Mouse (Mus musculus) embryonic stem cell, embryonic (primary cell): ENCODE results near the gene Macrod1.

Experiments used
- CTCF ChIA-PET, 4 experiments: fragments of 300-600 bp in 2 of 4; fragments of 350-600 bp in 2 of 4; sonication (Branson Sonifier 250); formaldehyde crosslinking; loops; one replicate each; lab custom pipeline; 2022; ENCODE audit warnings: inconsistent platforms in 2 of 4; lab: Charles Lee
- POLR2A ChIA-PET, 4 experiments: fragments of 300-600 bp in 2 of 4; fragments of 350-600 bp in 2 of 4; sonication (Branson Sonifier 250); formaldehyde crosslinking; loops; one replicate each; lab custom pipeline; 2022; ENCODE audit warnings: antibody characterized with exemption in 4 of 4, inconsistent platforms in 1 of 4; lab: Charles Lee

Gene Macrod1

DNA sequence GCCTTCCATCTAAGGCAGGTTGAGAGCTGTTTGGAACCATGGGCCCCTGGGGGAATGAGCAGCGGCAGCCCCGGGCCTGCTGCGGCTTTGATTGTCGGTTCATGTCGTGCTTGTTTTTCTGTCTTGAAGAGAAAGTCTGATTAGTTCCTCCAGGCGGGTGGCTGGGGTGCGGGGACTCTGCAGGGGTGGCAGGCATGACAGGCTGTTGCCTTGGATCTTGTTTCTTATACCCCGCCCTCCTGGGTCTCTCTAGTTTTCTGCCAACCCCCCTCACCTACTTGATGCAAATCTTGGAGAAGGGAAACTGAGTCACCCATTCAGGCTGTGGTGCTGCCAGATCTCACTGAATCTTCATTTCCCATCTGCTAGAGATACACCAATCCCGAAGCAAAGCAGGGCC lies 31.9 kb downstream of the Macrod1 start:
- CTCF ChIA-PET, result interaction anchor here in 2 of 4 experiments (0.6 kb wide), 2 partner anchors 20 to 54 kb away, joined by 4 to 8 read pairs; no protein-coding TSS in a partner anchor
- POLR2A ChIA-PET, result interaction anchor here in 1 of 4 experiments (1.5 kb wide), 1 partner anchor 13 kb away, joined by 4 read pairs; no protein-coding TSS in a partner anchor

DNA sequence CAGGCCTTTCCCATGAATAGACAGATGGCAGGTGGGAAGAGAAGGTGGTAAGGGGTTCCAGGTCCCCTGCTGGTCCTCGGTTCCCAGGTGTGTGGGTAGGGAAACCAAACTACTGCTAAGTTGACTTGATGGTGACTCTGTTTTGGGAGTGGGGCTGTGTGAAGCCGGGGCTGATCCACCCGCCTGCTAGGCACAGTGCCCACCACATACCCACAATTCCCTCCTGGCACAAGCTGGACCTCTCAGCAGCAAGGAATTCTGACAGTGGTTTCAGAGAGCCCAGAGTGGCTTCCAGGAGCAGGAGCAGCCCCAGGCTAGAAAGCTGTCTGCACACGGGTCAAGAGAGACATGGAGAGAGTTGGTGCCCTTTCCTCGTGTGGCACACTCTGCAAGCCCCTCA lies 32.4 kb downstream of the Macrod1 start:
- ChIA-PET POLR2A (interaction anchor here in 3 of 4 experiments (0.7 to 2.4 kb wide), 5 partner anchors 10 to 222 kb away, joined by 3 to 11 read pairs (median 4); no protein-coding TSS in a partner anchor), CTCF (no interaction called here)

DNA sequence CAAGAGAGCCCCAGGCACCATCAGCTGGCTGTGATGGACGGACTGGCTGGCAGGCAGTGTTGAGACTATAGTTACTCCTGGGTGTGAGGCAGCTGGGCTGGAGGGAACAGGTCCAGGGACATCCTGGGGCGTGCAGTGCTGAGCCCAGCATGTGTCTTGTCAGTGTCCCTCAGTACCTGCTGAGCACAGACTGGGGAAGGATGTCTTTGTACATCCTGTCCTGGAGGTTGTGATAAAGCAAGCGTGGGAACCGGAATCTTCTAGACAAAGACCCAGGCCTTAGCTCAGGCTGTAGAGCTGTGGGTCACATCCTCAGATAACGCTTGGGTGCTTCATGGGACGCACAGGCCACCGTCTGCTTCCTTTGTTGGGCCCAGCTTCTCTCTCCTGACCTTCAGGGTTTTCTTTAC lies 33.2 kb downstream of the Macrod1 start:
- ChIA-PET POLR2A (interaction anchor here in 2 of 4 experiments (0.8 to 2.4 kb wide), 7 partner anchors 9 to 86 kb away, joined by 3 to 11 read pairs (median 4); partner anchors contain the start of genes Flrt1 (in 1 of the 2), Macrod1 (in 1 of the 2) and Stip1 (in 1 of the 2)), CTCF (interaction anchor here in 1 of 4 experiments (2.1 kb wide), 1 partner anchor 20 kb away, joined by 8 read pairs; no protein-coding TSS in a partner anchor)

DNA sequence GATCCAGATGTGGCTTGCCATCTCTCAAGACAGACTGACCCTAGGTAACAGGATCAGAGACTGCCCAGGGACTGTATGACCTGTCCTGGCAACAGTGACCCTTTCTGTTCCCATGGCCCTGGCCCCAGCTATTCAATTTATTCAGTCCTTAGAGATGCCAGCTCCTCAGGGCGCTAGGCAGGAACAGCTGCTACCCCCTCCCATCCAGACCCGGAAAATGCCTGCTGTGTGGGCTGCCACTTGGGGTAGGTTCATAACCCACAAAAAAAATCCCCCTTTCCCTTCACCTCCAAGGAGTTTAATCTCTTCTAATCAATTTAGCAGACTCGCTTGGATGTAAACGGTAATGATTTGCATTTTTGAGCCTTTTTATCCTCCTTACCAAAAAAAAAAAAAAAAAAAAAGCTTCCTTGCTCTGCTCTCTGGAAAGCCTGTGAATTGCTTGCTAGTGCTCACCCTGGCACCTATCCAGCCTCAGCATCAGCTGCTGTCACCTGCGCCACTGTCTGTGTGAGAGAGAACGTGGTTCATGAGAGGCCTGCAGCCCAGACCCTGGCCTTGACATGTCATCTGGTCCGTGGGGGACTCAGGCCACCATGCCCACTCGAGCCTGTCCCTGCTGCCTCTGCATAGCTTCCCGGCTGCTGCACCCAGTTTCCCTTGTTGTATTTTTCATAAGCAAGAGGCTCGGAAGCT lies 33.9 kb downstream of the Macrod1 start:
- POLR2A ChIA-PET, result interaction anchor here in 2 of 4 experiments (0.6 to 2.4 kb wide), 11 partner anchors 9 to 127 kb away, joined by 3 to 11 read pairs (median 3); partner anchors contain the start of genes Stip1 (in 2 of the 2), Cox8a (in 1 of the 2), Flrt1 (in 1 of the 2) and Macrod1 (in 1 of the 2)
- CTCF ChIA-PET, result interaction anchor here in 2 of 4 experiments (0.6 to 2.1 kb wide), 3 partner anchors 21 to 156 kb away, joined by 3 to 8 read pairs (median 7); partner anchors contain the start of gene Kcnk4 (in 1 of the 2)

DNA sequence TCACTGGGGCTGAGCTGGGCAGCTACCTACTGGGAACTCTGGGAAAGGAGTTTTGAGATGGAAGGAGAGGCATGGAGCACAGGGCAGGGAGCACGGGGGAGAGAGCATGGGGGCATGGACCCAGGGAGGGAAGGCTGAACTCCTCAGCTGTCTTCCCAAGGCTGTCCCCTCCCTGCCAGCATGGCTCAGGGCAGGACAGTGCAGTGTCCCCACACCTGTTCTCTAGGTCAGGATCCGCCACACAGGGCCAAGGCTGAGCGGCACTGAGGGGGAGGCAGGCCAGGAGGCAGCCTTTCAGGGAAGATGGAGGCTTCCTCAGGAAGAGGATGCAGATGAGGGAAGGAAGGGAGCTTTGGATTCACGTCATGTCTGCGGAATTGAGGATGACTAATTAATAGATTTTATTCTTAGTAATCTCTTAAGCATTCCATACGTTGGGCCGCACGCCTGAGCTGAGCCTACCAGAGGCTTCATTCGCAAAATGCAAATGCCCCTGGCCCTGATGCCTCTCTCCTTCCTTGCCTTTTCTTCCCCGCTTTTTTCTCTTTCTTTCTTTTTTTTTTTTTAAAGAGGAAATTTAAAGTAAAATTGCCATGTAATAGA lies 34.9 kb downstream of the Macrod1 start:
- CTCF ChIA-PET, result interaction anchor here in 3 of 4 experiments (0.5 to 2.1 kb wide), 5 partner anchors 20 to 157 kb away, joined by 3 to 8 read pairs (median 3); partner anchors contain the start of gene Kcnk4 (in 1 of the 3)
- POLR2A ChIA-PET, result interaction anchor here in 2 of 4 experiments (0.6 to 2.4 kb wide), 8 partner anchors 13 to 183 kb away, joined by 3 to 11 read pairs (median 4); partner anchors contain the start of genes Stip1 (in 2 of the 2) and Cox8a (in 1 of the 2)

DNA sequence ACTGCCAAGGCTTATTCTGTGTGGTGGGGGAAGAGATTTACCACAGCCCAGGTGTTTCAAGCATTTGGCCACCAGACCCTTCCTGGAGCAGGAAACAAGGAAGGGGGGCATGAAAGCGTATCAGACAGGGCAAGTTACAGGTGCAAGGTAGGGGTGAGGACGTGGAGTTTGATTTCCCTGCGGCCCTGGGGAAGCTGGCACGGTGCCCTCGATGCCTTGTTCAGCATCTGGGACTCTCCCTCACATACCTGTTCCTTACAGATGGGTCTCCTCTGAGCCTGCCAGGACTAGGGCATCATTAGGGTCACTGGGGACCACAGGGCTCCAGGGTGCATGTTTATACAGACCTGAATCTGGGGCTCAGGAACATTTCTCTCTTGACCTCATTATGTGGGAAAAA lies 36.1 kb downstream of the Macrod1 start:
- POLR2A ChIA-PET, result interaction anchor here in 1 of 4 experiments (1.9 kb wide), 1 partner anchor 52 kb away, joined by 6 read pairs; no protein-coding TSS in a partner anchor
- CTCF ChIA-PET, result no interaction called here

DNA sequence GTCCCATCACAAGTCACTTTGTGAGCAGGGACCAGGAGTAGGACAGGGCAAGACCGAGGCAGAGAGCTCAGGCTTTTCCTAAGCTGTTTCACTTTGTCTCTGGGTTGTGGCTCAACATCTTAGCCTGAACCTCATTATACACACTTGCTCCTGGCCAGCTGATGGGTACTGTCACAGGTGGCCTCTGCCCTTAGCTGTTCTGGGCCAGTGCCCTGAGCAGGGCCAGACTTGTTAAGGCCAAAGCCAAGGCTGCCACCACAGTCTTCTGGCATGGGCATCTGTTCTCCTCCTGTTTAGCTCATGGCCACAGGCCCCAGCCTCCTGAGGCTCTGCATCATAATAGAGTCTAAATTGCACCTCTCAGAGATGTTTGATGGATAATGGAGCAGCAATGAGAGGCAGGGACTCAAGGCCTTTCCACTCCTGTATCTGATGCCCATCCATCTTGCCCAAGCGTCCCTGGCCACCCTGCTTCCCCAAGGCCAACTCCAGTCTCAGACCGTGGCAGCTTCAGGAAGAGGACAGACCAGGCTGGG lies 43.1 kb downstream of the Macrod1 start:
- ChIA-PET POLR2A (interaction anchor here in 3 of 4 experiments (0.5 to 1.3 kb wide), 4 partner anchors 9 to 174 kb away, joined by 3 read pairs; partner anchors contain the start of gene Naa40 (in 1 of the 3)), CTCF (interaction anchor here (0.6 to 1.6 kb wide), 4 partner anchors 13 to 130 kb away, joined by 3 read pairs; no protein-coding TSS in a partner anchor)

DNA sequence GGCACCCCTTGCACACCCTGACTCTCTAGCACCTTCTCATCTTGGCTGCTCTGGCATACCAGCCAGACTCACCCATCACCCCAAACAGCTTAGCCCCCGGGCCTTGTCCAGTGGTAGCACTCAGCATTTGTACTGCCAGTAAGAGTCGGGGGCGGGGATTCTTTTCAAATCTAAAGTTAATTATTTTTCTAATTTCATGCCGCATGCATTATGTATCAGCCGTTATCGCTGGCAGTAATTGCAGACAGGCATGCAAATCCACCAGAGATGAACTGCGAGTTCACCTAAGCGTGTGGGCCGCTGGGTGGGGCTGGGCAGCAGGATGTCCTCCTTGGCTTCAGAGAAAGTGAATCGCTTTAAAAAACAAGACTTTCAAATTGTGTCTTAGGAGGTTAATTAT lies 45.4 kb downstream of the Macrod1 start:
- ChIA-PET CTCF (interaction anchor here in 2 of 4 experiments (0.6 to 0.8 kb wide), 2 partner anchors 10 to 21 kb away, joined by 3 to 11 read pairs; no protein-coding TSS in a partner anchor), POLR2A (interaction anchor here in 2 of 4 experiments (0.7 to 1.1 kb wide), 2 partner anchors 26 to 247 kb away, joined by 4 to 11 read pairs; no protein-coding TSS in a partner anchor)

DNA sequence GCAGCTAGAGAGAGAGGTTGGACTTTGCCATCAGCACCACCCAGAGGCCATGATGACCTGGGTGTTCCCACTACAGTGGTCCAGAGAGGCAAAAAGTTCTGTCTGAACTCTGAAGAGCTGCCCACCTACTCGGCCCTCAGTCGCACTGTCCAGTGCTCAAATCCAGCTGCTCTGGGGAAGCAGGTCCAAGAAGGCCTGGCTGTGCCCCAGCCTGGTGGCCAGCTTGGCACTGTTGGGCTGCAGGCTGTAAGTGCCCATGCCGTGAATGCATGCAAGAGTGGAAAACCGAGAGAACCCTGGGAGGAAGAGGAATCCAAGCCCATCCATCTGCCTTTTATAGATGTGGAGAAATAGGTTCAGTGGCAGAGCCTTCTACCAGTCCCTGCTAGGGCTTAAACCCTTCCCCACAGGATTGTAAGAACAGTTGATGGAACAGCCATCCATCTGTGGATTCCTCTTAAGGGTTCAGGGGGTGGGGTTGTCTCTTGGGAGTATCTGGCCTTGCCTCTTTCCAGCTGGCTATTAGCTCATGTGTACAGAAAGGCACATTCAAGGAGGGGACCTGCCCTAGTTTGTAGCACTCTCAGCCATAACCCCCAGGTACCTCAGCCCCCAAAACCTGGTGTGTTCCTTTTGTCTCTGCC lies 46.9 kb downstream of the Macrod1 start:
- POLR2A ChIA-PET, result interaction anchor here in 2 of 4 experiments (0.8 to 1.8 kb wide), 26 partner anchors 8 to 208 kb away, joined by 3 to 13 read pairs (median 4); partner anchors contain the start of genes Otub1 (in 1 of the 2), Rcor2 (in 1 of the 2) and Stip1 (in 1 of the 2)

DNA sequence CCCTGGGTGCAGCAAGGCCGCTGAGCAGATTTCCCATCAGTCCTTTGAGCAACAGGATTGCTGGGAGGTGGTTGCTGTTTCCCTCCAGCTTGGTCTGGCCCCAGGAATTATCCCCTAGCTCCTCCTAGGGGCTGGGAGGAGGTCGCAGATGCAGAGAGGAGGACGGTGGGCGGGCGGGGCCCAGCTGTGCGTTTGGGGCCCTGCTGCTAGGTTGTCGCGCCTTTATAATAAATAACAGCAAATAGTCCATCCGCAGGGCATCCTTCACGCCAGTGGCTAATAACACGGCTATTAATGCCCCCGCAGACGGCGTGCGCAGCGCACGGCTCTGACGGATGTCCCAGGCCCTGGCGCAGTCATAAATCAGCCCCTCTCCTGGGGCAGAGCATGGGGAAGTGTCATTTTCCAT lies 47.4 kb downstream of the Macrod1 start:
- CTCF ChIA-PET, result interaction anchor here (0.5 to 1.9 kb wide), 24 partner anchors 8 to 256 kb away, joined by 3 to 8 read pairs (median 4); partner anchors contain the start of genes Macrod1 (in 1 of the 4), Mark2 (in 1 of the 4) and Stip1 (in 1 of the 4)
- POLR2A ChIA-PET, result interaction anchor here in 3 of 4 experiments (0.8 to 1.8 kb wide), 25 partner anchors 9 to 208 kb away, joined by 3 to 13 read pairs (median 4); partner anchors contain the start of genes Otub1 (in 1 of the 3), Rcor2 (in 1 of the 3) and Stip1 (in 1 of the 3)

More for the DNA sequence above, 46.9 kb downstream of the Macrod1 start:
- CTCF ChIA-PET, result interaction anchor here (0.5 to 1.9 kb wide), 25 partner anchors 9 to 650 kb away, joined by 3 to 8 read pairs (median 4); partner anchors contain the start of genes Macrod1 (in 1 of the 4), Mark2 (in 1 of the 4) and Stip1 (in 1 of the 4)

DNA sequence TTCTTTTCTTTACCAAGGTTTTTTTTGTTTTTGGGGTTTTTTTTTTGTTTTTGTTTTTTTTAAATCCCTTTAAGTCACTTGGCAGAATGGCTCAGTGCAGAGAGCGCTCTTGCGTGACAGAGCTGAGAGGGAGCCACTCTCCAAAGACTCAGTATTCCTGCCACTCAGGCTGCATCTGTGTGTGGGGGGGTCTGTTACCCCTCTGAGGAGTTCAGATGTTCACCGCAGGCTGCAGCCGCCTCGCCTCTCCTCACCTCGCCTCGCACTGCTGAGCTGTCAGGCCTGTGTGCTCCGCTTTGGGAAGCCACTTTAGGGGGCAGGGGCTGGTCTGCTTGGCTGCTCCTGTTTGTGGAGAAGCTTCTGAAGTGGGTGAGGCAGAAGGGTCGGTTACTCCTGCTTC lies 48.9 kb downstream of the Macrod1 start, which contains the start of gene Flrt1:
Flrt1 (minus strand) TSS at position 186 of the 400 bp plus-strand sequence.
- POLR2A ChIA-PET, result interaction anchor here in 2 of 4 experiments (0.7 to 1.0 kb wide), 4 partner anchors 9 to 590 kb away, joined by 3 to 4 read pairs (median 4); no protein-coding TSS in a partner anchor

DNA sequence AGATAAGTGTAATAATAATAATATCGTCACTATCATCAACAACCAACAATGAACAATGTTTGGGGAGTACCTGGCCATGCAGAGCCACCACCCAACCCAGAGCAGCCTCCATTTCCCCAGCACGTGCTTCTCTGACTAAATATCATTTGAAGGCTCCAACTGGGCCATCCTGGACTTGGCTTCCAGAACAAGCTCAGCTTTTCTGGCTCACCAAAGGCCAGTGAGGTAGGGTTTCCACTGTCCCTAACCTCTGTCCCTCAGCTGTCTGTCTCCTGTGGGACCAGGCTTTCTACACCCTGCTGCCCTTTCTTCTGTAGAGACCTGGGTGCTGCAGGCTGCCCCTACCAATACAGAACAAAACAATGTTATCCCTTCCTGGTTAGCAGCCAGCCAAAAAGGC lies 50.0 kb downstream of the Macrod1 start:
- POLR2A ChIA-PET, result interaction anchor here in 1 of 4 experiments (0.6 kb wide), 1 partner anchor 12 kb away, joined by 3 read pairs; no protein-coding TSS in a partner anchor

More for the DNA sequence above, 48.9 kb downstream of the Macrod1 start, which contains the start of gene Flrt1:
- CTCF ChIA-PET, result interaction anchor here in 1 of 4 experiments (0.6 to 0.7 kb wide), 2 partner anchors 11 to 157 kb away, joined by 3 to 4 read pairs; no protein-coding TSS in a partner anchor

DNA sequence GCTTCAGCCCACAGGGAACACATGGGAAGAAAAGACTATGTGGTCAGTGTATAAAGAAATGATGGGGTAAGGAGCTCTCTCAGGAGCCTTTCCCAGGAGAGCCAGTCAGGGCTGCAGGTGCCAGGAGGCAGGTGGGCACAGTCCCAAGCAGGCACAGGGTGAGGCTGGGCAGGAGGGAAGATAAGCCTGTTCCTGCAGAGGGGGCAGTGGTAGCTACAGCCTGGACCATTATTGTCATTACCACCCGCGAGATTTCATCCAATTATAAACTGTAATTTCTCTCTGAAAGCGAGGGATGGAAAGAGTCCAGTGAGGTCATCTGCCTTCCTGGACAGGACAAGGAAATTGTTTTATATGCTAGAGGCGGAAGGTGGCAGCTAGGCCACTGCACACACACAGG lies 50.6 kb downstream of the Macrod1 start:
- CTCF ChIA-PET, result interaction anchor here in 1 of 4 experiments (1.2 kb wide), 1 partner anchor 13 kb away, joined by 3 read pairs; no protein-coding TSS in a partner anchor
- POLR2A ChIA-PET, result interaction anchor here in 1 of 4 experiments (0.6 kb wide), 1 partner anchor 11 kb away, joined by 3 read pairs; no protein-coding TSS in a partner anchor

More for the DNA sequence above, 50.0 kb downstream of the Macrod1 start:
- CTCF ChIA-PET, result interaction anchor here in 1 of 4 experiments (1.2 kb wide), 1 partner anchor 12 kb away, joined by 3 read pairs; no protein-coding TSS in a partner anchor

DNA sequence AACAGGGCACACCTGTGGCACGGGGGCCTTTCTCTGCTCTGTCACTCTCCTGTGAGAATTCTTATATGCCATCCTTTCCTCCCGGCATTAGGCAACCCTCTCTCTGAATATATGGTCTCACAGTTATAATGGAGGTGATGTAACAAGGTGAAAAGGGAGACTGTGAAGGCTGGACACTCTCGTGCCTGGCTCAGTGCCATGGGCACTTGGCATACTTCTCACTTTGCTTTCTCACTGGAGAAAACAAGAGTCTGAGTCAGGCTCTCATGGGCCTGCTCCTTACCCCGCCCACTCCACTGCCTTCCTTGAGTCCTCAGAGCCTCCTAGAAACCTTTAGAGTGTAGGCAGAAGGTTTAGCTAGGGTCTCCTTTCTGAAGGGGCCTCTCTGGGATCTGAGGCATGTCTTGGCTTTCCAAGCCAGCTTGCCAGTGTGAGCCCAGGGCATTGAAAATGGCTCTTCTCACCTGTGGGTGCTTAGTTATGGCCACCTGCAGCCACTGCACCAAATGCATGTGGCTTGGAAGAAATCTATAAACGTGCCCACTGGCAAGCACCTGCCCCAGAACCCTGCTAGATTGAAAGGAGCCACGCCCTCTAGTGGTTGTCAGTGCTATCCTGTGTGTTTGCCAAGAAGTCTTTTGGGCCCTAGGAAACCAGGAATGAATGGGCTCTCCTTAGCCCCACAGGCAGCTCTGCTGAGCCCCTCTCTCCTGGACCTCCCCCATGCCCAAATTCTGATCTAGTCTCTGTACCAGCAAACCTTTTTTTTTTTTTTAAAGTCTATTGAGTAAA lies 51.7 kb downstream of the Macrod1 start:
- CTCF ChIA-PET, result interaction anchor here in 1 of 4 experiments (0.6 kb wide), 1 partner anchor 22 kb away, joined by 9 read pairs; no protein-coding TSS in a partner anchor
- POLR2A ChIA-PET, result interaction anchor here in 2 of 4 experiments (0.6 to 1.6 kb wide), 3 partner anchors 27 to 86 kb away, joined by 3 to 4 read pairs (median 3); no protein-coding TSS in a partner anchor

DNA sequence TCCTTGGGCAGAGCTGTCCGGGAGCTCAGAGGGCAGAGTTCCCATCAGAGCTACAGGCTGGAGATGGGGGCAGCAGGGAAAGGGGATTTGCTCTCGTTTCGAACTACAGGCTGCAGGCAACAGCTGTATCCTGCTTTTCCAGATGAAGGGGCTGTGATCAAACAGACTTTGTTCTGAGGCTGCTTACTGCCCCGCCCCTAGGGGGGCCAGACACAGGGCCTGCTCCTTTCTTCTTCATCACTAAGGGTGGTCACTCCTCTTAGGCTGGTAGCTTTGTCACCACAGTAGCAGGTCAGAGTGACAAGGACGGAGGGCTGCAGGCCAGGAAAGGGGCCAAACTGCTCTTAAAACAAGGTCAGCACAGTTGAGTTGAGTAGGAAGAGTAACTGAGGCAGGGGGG lies 53.5 kb downstream of the Macrod1 start:
- ChIA-PET CTCF (interaction anchor here in 2 of 4 experiments (0.6 to 0.9 kb wide), 3 partner anchors 39 to 47 kb away, joined by 3 read pairs; no protein-coding TSS in a partner anchor), POLR2A (interaction anchor here in 1 of 4 experiments (1.6 kb wide), 1 partner anchor 79 kb away, joined by 4 read pairs; no protein-coding TSS in a partner anchor)
